Mouse (Mus musculus) embryonic fibroblast, embryonic 13.5 days (primary cell): ENCODE data around the gene Lipn.

Experiments
- CTCF ChIP-seq: IDR thresholded peaks from 2 replicates; pipeline ENCODE4 v1.5.1; 2011; ENCODE audit warnings: mild to moderate bottlenecking, control low read depth, low read length, moderate library complexity, borderline replicate concordance; ENCODE audit not compliant: insufficient read depth
- POLR2A ChIP-seq: IDR thresholded peaks from 2 replicates; pipeline ENCODE4 v1.6.1; 2011; ENCODE audit warnings: low read depth, mild to moderate bottlenecking, control low read depth, low read length, moderate library complexity

- TF ChIP-seq POLR2A (no peak), CTCF (no peak)
Observed at GRCm38 (mm10) chr19:34063547-34063946, 3.6 kb upstream of the Lipn start.
